Mouse (Mus musculus) frontal cortex, postnatal 36 days (tissue): ENCODE data around the gene Trappc11.
"Not testable (repeated sequence)": the region's sequence is repeated elsewhere in the genome, so short reads cannot be mapped to it uniquely, and the experiment has no call there.

Experiments
- DNase-seq, 2 experiments: peaks; one replicate each; pipeline ENCODE4 v3.0.0; 2022; ENCODE audit warnings: low spot score in 2 of 2

The Trappc11 gene

GRCm38 (mm10) chr8:47482354-47483071 is 50.8 kb downstream of the Trappc11 start:
- DNase-seq: no peak

GRCm38 (mm10) chr8:47480039-47480438 is 53.2 kb downstream of the Trappc11 start:
- no peak for DNase-seq

DNA sequence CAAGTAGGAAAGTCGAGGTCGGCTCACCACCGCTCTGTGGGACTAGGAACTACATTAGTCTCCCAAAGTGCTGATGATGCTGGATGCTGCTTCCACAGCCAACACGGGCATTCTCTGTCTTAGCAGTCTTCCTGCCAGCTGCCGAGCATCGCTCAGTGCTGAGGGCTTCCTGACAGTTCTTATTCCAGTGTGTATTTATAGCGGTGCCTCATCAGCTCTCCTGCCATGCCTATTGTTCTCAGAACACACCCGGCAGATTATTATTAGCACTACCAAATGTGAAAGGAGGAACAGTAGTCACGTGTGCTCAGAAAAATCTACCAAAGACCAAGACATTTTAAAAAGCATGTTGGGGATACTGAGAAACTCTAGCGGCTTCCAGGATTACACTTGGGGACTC is 71.6 kb downstream of the Trappc11 start:
- DNase-seq: peak; percentile 13 to 36

DNA sequence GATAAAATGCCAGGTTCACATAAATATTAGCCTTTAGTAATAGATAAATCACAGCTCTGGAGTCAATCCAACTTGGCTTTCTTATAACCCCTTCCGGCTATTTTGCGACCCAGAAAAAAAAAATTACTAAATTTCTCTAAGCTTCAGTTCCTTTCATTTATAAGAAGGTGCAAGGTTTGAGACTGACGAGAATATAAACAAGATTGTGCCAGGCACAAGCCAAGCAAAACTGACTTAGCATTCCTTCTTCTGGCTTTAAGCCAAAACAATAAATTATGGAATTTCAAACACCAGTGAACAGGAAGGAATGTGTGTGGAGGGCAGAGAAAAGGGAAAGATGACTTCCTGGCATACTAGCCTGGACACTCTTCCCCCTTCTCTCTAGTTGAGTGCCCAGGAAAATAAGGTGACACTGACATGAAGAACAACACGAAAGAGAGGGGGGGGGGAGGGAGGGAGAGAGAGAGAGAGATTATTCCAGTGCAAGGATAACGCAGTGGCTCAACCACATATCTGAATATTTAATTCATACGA is 74.0 kb downstream of the Trappc11 start:
- no peak for DNase-seq

- no peak for DNase-seq
These were observed 74.7 kb downstream of the Trappc11 start for GRCm38 (mm10) chr8:47458591-47458990.

DNA sequence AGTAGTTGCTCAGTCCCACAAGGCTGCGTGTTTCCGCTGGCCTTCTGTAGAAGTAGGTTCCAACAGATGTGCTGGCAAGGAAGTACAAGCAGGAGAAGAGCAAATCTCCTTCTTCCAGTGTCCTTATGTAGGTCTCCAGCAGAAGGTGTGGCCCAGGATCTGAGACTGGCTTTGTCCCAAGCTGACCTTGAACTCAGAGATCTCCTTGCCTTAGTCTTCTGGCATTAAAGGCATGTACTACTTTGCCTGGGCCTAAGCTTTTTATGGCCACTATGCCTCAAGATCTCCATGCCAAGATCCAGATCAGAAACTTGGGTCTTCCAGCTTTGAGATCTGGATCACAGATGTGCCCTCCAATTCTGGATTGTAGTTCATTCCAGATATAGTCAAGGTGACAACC is 84.1 kb downstream of the Trappc11 start:
- not testable (repeated sequence) for DNase-seq

GRCm38 (mm10) chr8:47446312-47447046 is 86.8 kb downstream of the Trappc11 start, which contains the start of gene Stox2:
Stox2 (minus strand) TSS chr8:47446362.
- no peak for DNase-seq
